Mouse (Mus musculus) right cerebral cortex, adult 2 months (tissue): ENCODE data around the gene Efhd2.
A peak's percentile ranks its signal among the peaks of the same experiment; 100 is the strongest.

Experiments used
- DNase-seq, 2 experiments: peaks; one replicate each; pipeline ENCODE4 v3.0.0; 2021 to 2022; ENCODE audit warnings: low spot score in 2 of 2

Efhd2 gene

GRCm38 (mm10) chr4:141874601-141875460, at the start of gene Efhd2:
Efhd2 (minus strand) TSS chr4:141874920.
- peak; percentile 72 to 75 for DNase-seq

GRCm38 (mm10) chr4:141923961-141924360, 49.2 kb upstream of the Efhd2 start:
- DNase-seq, result peak; percentile 52 to 53

- DNase-seq, result no peak
These were observed 45.7 kb upstream of the Efhd2 start for GRCm38 (mm10) chr4:141920391-141920790.

- DNase-seq, result no peak
These were observed 43.2 kb upstream of the Efhd2 start for GRCm38 (mm10) chr4:141917735-141918419.

GRCm38 (mm10) chr4:141914040-141914439, 39.3 kb upstream of the Efhd2 start:
- DNase-seq, result peak in 1 of 2 experiments; percentile 17

GRCm38 (mm10) chr4:141913201-141913993, 38.7 kb upstream of the Efhd2 start:
- DNase-seq, result no peak

GRCm38 (mm10) chr4:141904710-141905109, 30.0 kb upstream of the Efhd2 start:
- DNase-seq, result no peak

- DNase-seq, result no peak
These were observed 27.7 kb upstream of the Efhd2 start for GRCm38 (mm10) chr4:141902479-141902858.

GRCm38 (mm10) chr4:141901711-141902478, 27.2 kb upstream of the Efhd2 start:
- no peak for DNase-seq

GRCm38 (mm10) chr4:141900421-141900820, 25.7 kb upstream of the Efhd2 start:
- DNase-seq, result no peak

GRCm38 (mm10) chr4:141899936-141900335, 25.2 kb upstream of the Efhd2 start:
- DNase-seq, result peak in 1 of 2 experiments; percentile 23

- no peak for DNase-seq
These were observed 24.2 kb upstream of the Efhd2 start for GRCm38 (mm10) chr4:141898905-141899304.

GRCm38 (mm10) chr4:141897838-141898237, 23.1 kb upstream of the Efhd2 start:
- no peak for DNase-seq

- DNase-seq, result no peak
These were observed 22.5 kb upstream of the Efhd2 start for GRCm38 (mm10) chr4:141897225-141897624.

- no peak for DNase-seq
These were observed 21.1 kb upstream of the Efhd2 start for GRCm38 (mm10) chr4:141895772-141896171.

GRCm38 (mm10) chr4:141893157-141893784, 18.6 kb upstream of the Efhd2 start:
- no peak for DNase-seq

- DNase-seq, result no peak
These were observed 11.8 kb upstream of the Efhd2 start for GRCm38 (mm10) chr4:141886385-141886968.

GRCm38 (mm10) chr4:141885451-141885850, 10.7 kb upstream of the Efhd2 start:
- DNase-seq, result peak in 1 of 2 experiments; percentile 65

GRCm38 (mm10) chr4:141882858-141883257, 8.1 kb upstream of the Efhd2 start:
- no peak for DNase-seq

GRCm38 (mm10) chr4:141881950-141882349, 7.2 kb upstream of the Efhd2 start:
- DNase-seq, result no peak
